ENCODE assay signal across 14 mouse cellular contexts in the genomic region with DNA sequence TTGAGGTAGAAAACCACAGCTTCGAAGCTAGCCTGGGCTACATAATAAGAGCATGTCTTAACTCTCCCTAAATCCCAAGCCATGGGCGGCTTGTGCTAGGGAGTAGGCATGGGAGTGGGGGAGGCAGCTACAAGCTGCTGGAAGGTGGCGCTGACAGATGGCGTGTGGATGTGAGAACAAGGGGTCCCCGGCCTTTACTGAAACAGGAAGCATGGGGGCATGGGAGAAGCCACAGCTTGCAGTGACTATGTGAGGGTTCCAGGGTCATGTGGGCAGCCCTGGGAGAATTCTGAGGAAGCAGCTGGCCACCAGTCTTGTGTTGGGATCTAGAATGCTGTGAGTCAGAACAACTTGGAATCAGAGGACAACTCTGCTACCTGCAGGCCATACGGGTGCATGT.
"Had no signal": no experiment of that assay in that cellular context is flagged by ENCODE, and none has a peak within 500 bp of the region (broad histone marks: within the 10 kb centered on the region; RNA-seq: fewer than 3 reads in every experiment).

No protein-coding gene starts in this region.

- H3K4me2 ChIP-seq: kidney, embryonic 15.5 days; limb, embryonic 15.5 days; liver, embryonic 12.5 days; neural tube, embryonic 15.5 days had no signal

- ATAC-seq: intestine, embryonic 16.5 days; liver, embryonic 12.5 days had no signal

- DNase-seq: kidney, adult 2 months; kidney, postnatal 14 days; layer of hippocampus, adult 9-11 months; layer of hippocampus, postnatal 36 days; midbrain, embryonic 14.5 days; right cerebral cortex, postnatal 14 days; thymus, postnatal 14 days had no signal

- H3K4me3 ChIP-seq: kidney, embryonic 15.5 days; limb, embryonic 15.5 days; liver, embryonic 12.5 days; midbrain, embryonic 10.5 days; myocyte; neural tube, embryonic 15.5 days had no signal

- H3K9me3 ChIP-seq: kidney, embryonic 15.5 days; limb, embryonic 15.5 days; liver, embryonic 12.5 days; midbrain, embryonic 10.5 days; neural tube, embryonic 15.5 days had no signal

- H3K27ac ChIP-seq: kidney, embryonic 15.5 days; limb, embryonic 15.5 days; liver, embryonic 12.5 days; midbrain, embryonic 10.5 days; neural tube, embryonic 15.5 days had no signal

- H3K9ac ChIP-seq: kidney, embryonic 15.5 days; limb, embryonic 15.5 days; liver, embryonic 12.5 days; neural tube, embryonic 15.5 days had no signal

- H3K27me3 ChIP-seq: kidney, embryonic 15.5 days; limb, embryonic 15.5 days; liver, embryonic 12.5 days; neural tube, embryonic 15.5 days had no signal

- H3K4me1 ChIP-seq: kidney, embryonic 15.5 days; limb, embryonic 15.5 days; midbrain, embryonic 10.5 days had no signal
